Mouse (Mus musculus): ENCODE measurements around the gene B020031M17Rik. TPM values are rescaled to one million over a fixed set of nuclear protein-coding genes. Genes with fewer than 3 reads are reported as not detected.
A peak's percentile ranks its signal among the peaks of the same experiment; 100 is the strongest.
"Not testable (repeated sequence)": the region's sequence is repeated elsewhere in the genome, so short reads cannot be mapped to it uniquely, and the experiment has no call there.

Gene B020031M17Rik
- not detected for total RNA-seq (2021)
- long read RNA-seq, experiment 1: 0 reads
- long read RNA-seq, experiment 2: 0 reads

GRCm38 (mm10) chr13:119950706-119951105 lies at the start of gene B020031M17Rik:
Gene B020031M17Rik (minus strand): TSS chr13:119950806.
- H3K27ac ChIP-seq; intact Hi-C loops (cut with DNase I); H3K4me3 ChIP-seq; DNase-seq: not testable (repeated sequence)

- DNase-seq; H3K4me3 ChIP-seq; intact Hi-C loops (cut with DNase I); H3K27ac ChIP-seq: not testable (repeated sequence)
These were observed 48.6 kb upstream of the B020031M17Rik start for GRCm38 (mm10) chr13:119999215-119999614.

- H3K27ac ChIP-seq; H3K4me3 ChIP-seq; intact Hi-C loops (cut with DNase I); DNase-seq: not testable (repeated sequence)
These were observed 48.0 kb upstream of the B020031M17Rik start for GRCm38 (mm10) chr13:119998442-119999086.

- H3K4me3 ChIP-seq; H3K27ac ChIP-seq; intact Hi-C loops (cut with DNase I); DNase-seq: not testable (repeated sequence)
These were observed 41.4 kb upstream of the B020031M17Rik start for GRCm38 (mm10) chr13:119991917-119992496.

DNA sequence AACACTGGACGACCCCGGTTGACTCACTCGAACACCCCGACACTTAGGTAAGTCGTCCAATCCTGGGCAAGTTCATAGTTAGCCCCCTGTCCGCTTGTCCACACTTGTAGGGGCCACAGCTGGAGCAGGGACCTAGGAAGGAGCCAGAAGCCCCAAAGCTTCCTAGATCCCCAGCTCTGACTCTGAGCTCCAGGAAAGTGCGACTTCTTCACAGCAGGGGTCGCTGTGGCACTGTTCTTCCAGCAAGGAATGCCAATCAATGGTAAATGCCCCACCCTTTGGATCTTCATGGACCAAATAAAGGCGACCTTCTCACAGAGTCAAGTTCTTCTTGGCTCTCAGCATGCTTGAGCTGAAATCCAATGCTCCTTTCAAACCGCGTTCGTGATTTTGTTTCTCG lies 40.7 kb upstream of the B020031M17Rik start:
- intact Hi-C loops (cut with DNase I); DNase-seq; H3K27ac ChIP-seq; H3K4me3 ChIP-seq: not testable (repeated sequence)

GRCm38 (mm10) chr13:119969163-119969562 lies 18.6 kb upstream of the B020031M17Rik start:
- DNase-seq; intact Hi-C loops (cut with DNase I); H3K27ac ChIP-seq; H3K4me3 ChIP-seq: not testable (repeated sequence)

DNA sequence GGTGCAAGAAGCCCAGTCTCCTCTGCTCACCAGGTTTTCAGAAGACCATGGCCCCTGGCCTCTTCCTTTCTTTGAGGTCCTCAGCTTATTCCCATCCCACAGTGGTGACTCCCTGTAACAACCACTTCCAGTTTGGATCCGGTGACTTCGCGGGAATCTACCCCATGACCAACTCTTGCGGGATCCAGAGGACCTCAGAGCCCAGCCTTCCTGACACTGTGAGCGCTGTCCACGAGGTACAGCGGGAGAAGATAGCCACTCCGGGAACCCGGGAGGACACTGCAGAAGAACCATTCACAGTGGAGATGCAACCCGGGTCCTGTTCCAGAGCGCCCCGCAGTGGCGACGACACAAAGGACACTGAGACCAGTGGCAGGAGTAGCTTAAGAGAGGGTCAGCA lies 17.6 kb upstream of the B020031M17Rik start:
- H3K27ac ChIP-seq; DNase-seq; H3K4me3 ChIP-seq; intact Hi-C loops (cut with DNase I): not testable (repeated sequence)

- peak overlapping the region; percentile 68 for H3K4me3 ChIP-seq
- intact Hi-C loops (cut with DNase I); H3K27ac ChIP-seq: not testable (repeated sequence)
- peak; percentile 31 for DNase-seq
These were observed 15.4 kb upstream of the B020031M17Rik start for GRCm38 (mm10) chr13:119965968-119966367.

DNA sequence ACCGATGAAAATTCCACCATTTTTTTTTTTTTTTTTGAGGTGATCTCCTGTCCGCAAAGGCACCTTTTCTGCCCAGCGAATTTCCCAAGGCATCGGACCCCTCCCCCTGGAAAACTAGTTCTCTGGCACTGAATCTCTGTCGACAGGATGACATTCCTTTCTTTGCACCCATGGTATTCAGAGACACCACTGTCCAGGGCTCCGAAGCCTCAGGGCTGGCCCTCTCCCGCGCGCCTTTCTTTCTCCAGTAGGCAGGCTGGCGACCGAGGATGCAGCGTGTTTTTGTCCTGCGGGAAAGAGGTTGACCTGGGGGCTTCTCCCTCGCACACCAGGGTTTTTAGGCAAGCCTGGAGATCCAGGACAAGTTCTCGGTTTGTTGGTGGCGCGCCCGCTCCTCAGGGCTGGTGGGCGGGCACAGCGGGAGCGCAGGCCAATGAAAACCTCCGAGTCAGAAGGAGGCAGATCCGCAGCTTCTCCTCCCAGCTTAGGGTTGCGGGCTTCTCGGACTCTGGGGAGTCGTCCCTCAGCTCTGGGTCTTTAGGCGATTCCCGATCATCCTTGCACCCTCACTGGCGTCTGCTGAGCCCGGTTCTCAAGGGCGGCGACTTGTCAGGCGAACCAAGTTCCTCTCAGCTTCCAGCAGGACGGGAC lies 14.8 kb upstream of the B020031M17Rik start:
- peak overlapping the region; percentile 68 for H3K4me3 ChIP-seq
- DNase-seq; H3K27ac ChIP-seq; intact Hi-C loops (cut with DNase I): not testable (repeated sequence)

- DNase-seq; H3K27ac ChIP-seq; intact Hi-C loops (cut with DNase I): not testable (repeated sequence)
These were observed 12.2 kb upstream of the B020031M17Rik start for GRCm38 (mm10) chr13:119962856-119963255.

DNA sequence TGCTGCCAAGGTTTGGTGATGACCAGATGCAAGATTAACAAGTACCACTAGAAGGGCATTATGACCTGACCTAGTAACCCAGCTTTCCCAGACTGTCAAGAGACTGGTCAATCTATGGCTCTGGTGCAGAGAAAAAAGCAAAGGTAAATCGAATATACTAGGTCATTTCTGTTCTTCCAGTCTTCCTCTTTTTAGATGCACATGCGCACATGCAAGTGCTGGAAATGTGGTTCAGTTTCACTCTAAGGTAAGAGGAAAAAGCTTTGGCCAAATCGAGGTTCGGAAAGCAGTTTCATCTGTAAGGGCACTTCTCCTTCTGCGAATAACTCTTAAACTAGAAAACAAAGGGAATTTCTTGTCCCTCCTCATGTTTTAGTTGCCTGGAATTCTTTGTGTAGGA lies 5.0 kb upstream of the B020031M17Rik start:
- H3K4me3 ChIP-seq: not testable (repeated sequence)

More at GRCm38 (mm10) chr13:119962856-119963255, 12.2 kb upstream of the B020031M17Rik start:
- not testable (repeated sequence) for H3K4me3 ChIP-seq

DNA sequence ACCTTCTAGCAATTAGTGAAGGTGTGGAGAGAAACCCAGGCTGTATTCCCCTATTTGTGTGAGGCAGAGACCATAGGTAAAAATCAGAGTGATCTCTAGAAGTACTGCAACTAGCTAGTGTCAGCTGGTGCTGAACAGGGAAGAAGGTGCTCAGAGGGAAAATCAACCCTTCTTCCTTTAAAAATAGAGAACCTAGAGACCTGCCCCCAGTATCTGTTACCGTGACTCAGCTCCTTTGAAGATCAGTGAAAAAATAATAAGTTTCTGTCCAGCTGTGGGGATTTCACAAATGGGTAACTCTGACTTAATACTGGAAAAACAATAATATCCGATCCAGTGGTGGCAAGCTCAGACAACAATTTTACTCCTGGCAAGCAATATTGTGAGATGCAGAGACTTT lies 4.5 kb upstream of the B020031M17Rik start:
- H3K27ac ChIP-seq; intact Hi-C loops (cut with DNase I); DNase-seq; H3K4me3 ChIP-seq: not testable (repeated sequence)

More for the DNA sequence above, 5.0 kb upstream of the B020031M17Rik start:
- H3K27ac ChIP-seq; DNase-seq; intact Hi-C loops (cut with DNase I): not testable (repeated sequence)

DNA sequence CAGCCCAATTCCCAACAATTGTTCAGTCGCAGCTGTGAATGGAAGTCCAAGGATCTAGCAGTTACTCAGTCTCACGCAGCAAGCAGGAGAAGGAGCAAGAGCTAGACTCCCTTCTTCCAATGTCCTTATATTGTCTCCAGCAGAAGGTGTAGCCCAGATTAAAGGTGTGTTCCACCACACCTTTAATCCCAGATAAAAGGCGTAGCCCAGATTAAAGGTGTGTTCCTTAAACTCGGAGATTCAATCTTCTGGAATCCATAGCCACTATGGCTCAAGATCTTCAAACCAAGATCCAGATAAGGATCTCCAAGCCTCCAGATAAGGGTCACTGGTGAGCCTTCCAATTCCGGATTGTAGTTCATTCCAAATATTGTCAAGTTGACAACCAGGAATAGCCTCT lies 21.4 kb downstream of the B020031M17Rik start, which contains the start of gene Gm21761:
Gm21761 (minus strand) TSS at position 101 of the 400 bp plus-strand sequence.
- intact Hi-C loops (cut with DNase I): not testable (repeated sequence)

GRCm38 (mm10) chr13:119924597-119925340 lies 25.8 kb downstream of the B020031M17Rik start:
- intact Hi-C loops (cut with DNase I); H3K4me3 ChIP-seq; H3K27ac ChIP-seq; DNase-seq: not testable (repeated sequence)

More for the DNA sequence above, 21.4 kb downstream of the B020031M17Rik start, which contains the start of gene Gm21761:
- not testable (repeated sequence) for H3K27ac ChIP-seq, DNase-seq, H3K4me3 ChIP-seq

- H3K4me3 ChIP-seq; DNase-seq; H3K27ac ChIP-seq; intact Hi-C loops (cut with DNase I): not testable (repeated sequence)
These were observed 33.5 kb downstream of the B020031M17Rik start for GRCm38 (mm10) chr13:119916966-119917722.

GRCm38 (mm10) chr13:119916449-119916848 lies 34.2 kb downstream of the B020031M17Rik start:
- not testable (repeated sequence) for H3K4me3 ChIP-seq, DNase-seq

More at GRCm38 (mm10) chr13:119916449-119916848, 34.2 kb downstream of the B020031M17Rik start:
- H3K27ac ChIP-seq; intact Hi-C loops (cut with DNase I): not testable (repeated sequence)

Data from gastrocnemius, adult 2 months (tissue).